Mouse (Mus musculus) left cerebral cortex, adult 18-20 months (tissue): ENCODE results near the gene Parvb. TPM values are rescaled to one million over a fixed set of nuclear protein-coding genes. Genes with fewer than 3 reads are reported as not detected.
"Not testable (repeated sequence)": the region's sequence is repeated elsewhere in the genome, so short reads cannot be mapped to it uniquely, and the experiment has no call there.

ENCODE experiments used
- DNase-seq, 2 experiments: peaks; one replicate each; pipeline ENCODE4 v3.0.0; 2021 to 2022; ENCODE audit warnings: low spot score in 2 of 2, mixed read lengths in 1 of 2
- total RNA-seq, 2 experiments: library from RNA; stranded (reverse); gene quantifications; 2 replicates each; pipeline ENCODE4 v1.2.3; 2021

The Parvb gene
- total RNA-seq, 2 experiments from 2014 or later, result 14.7 to 24.5 TPM

DNA sequence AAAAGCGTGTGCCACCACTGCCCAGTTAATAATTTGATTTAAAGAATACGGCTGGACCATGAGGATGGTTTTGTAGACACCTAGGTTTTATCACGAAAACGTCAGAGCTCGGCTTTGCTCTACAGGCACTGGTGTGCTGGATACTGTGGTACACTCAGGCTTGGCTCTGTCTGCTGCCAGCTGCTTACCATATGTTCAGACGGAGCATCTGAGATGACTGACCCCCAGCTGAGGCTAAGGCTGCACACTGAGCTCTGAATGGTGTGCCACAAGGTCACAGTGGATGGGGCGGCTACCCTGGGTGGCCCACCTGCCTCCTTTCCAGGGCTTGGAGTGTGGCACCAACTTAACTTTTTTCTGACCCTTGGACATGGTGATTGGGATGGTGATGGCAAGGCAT, 53.6 kb downstream of the Parvb start:
- DNase-seq, result no peak

DNA sequence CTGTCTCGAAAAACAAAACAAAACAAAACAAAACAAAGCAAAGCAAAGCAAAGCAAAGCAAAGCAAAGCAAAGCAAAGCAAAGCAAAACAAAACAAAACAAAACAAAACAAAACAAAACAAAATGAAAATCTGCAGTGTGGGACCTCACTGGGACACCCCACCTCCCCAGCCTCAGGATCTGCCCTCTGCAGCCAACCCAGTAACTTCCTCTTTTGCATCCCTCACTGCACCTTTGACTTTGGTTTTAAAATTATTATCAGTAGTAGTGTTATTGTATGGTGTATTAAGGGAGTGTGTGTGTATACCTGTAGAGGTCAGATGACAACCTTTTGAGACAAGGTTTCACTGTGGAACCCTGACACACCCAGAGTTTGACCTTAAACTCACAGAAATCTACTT, 57.1 kb downstream of the Parvb start:
- not testable (repeated sequence) for DNase-seq

DNA sequence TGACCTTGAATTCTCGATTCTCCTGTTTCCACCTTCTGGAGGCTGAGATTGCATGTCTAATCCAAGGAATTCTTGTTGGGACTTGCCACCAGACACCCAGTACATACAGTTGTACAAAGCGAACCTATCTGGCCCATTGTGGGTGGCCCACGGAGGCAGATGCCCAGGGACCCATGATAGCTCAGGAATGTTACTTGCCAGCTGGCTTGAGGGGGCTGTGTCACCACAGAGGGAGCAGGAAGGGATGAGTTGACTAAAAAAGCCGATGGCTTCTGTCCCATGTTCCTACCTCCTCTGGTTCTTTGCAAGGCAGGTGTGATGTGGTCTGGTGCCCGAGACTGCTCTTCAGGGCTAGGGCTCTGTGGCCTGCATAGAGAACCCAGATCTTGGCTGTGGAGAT, 59.3 kb downstream of the Parvb start:
- no peak for DNase-seq

DNA sequence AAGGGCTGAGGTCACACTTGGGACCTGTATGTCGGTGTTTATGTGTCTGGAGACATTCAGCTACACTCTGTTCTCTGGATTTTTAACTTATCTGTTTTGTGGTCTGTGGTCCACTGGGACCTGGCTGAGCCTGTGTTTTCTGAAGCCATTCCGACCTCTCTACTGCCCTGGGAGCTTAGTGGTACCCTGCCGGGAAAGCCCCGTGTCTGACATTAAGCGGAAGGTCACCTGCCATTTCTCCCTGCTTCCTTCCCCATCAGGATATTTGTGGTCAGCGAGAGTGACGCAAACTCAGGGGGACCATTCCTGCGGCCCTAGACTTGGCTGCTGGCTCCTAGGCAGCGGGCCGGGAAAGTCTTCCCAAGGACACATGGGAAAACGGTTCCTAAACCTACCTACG, 61.7 kb downstream of the Parvb start:
- no peak for DNase-seq

DNA sequence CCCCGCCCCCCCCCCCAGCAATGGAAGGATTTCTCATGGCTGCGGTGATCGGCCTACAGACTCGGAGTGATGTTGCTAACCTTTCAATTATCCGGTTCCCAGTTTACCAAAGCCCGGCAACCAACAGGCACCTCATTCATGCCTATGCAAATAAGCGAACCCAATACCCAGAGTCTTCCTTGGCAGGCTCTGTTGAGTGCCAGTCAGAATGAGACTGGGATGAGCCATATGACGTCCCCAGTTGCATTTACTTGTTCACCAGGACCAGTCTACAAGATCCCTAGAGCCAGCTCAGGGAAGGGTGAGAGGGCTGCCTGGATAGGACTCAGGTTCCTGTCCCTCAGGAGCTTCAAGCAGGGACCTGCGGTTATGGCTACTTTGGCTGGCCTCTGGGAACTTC, 62.5 kb downstream of the Parvb start:
- DNase-seq, result no peak

DNA sequence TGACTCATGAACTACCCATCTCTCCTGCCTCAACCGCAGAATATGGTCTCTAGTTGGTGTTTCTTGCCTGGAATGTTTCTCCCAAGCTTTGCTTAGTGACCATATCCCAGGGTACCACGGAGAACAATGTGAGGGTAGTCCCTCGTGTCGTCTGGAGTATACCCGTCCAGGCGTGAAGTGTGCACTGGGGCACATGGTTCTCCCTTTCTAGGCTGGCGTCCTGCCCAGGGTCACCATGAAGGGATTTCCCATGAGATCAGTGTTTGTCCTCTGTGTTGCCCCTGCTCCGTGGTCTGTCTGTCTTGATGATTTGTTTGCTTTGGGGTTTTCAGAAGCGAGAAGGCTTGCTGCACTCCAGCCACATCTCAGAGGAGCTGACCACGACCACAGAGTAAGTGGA, 63.4 kb downstream of the Parvb start:
- DNase-seq, result no peak

DNA sequence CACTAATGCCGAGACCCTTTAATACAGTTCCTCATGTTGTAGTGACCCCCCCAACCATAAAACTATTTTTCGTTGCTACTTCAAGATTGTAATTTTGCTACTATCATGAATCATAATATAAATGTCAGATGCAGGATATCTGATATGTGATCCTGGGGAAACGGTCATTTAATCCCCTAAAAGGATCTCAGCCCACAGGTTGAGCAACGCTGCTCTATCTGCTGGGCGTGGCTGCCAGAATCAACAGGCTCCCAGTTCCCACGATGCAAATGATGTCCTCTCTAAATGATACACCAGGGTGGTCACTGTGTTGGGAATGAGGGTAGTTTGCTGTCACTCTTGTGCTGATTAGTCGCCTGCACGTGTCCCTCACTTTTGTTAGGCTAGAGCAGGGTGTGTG, 65.6 kb downstream of the Parvb start:
- no peak for DNase-seq

DNA sequence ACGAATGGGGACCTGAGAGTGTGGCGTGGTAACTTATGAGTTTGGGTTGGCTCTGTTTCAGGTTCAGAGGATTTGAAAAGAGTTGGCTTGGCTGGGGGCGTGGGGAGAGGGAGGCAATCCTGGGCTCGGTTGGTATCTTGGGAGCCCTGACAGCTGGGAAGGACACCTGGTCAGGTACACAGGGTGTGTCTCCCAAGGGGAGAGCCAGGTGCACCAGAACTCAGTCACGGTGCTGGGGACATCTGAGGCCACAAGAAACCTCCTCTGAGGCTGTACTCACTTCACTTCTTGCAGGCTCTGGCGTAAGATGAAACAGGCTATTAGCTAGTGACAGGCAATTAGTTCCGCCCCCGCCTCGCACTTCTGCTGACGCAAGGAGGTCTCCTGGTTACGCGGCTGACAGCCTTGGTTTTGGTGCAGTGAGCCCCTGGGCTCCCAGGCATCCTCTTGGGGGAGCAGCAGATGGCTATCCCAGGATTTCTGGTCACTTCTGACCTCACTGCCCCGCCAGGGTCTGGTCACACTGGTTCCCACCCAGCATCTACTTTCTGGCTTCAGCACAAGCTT, 67.0 kb downstream of the Parvb start:
- no peak for DNase-seq

DNA sequence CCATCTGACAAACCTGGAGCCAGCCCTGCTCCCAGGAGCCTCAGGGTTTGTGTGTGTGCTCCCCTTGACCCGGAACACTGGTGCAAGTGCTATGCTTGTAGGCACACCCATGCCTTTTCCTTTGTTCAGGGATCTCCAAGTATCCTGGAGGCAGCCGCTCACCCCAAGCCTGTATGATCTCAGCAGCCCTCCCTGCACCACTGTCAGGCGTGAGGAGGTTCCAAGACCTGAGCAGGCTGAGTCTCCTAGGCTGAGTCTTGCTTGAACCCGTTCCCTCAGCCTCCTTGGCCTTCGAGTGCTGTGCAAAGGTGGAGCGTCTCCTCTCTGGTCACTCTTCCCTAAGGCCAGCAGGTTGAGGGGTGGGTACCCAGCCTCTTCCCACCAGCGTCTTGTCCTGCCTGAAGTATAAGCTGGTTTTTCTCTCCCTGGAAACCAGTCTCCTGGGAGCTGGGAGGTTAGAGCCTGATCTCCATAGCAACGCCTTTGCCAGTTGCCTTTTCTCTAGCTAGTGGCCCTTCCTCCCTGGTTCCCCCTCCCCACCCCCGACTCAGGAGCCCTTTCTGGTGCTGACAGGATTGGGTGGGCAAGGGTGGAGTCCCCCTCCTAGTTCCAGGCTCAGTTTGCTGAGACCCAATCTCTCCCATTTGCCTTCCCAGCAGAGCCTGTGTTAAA, 68.0 kb downstream of the Parvb start:
- DNase-seq, result no peak

DNA sequence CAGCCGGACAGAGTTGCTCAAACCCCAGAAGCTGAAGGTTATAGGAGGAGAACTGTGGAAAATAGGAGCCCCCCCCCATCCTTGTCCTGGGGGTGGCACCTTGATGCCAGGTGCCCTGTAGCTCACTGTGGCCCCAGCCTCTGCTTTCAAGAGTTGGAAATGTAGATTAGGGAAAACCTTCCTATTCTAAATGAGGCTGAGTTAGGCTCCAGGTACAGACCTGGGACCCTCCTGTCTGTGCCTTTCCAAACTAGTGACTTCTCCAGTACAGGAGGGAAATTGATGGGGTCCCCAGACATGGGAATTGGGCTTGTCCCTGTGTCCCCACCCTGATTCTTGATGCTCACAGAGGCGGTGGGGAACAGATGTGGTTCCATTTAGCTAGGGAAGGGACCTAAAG, 68.7 kb downstream of the Parvb start:
- DNase-seq, result no peak

DNA sequence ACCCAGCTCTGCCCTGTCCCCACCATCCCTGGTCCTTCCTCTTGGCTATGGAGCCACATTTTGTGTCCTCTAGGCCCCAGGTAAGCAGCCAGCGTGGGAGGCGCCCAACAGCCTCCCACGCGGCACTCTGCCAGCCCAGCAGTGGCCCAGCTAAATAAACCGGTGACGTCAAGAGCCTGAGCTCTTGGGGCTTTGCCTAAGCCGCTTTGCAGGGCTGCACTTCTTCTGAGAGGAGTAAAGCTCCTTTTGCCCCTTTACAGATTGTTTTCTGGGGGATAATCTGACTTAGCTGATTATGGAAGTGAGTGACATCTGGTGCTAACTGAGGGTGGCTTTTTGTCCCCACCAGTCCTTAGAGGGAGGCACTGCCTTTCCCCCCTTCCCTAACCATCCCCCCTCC, 69.2 kb downstream of the Parvb start:
- DNase-seq, result peak in 1 of 2 experiments; percentile 42

DNA sequence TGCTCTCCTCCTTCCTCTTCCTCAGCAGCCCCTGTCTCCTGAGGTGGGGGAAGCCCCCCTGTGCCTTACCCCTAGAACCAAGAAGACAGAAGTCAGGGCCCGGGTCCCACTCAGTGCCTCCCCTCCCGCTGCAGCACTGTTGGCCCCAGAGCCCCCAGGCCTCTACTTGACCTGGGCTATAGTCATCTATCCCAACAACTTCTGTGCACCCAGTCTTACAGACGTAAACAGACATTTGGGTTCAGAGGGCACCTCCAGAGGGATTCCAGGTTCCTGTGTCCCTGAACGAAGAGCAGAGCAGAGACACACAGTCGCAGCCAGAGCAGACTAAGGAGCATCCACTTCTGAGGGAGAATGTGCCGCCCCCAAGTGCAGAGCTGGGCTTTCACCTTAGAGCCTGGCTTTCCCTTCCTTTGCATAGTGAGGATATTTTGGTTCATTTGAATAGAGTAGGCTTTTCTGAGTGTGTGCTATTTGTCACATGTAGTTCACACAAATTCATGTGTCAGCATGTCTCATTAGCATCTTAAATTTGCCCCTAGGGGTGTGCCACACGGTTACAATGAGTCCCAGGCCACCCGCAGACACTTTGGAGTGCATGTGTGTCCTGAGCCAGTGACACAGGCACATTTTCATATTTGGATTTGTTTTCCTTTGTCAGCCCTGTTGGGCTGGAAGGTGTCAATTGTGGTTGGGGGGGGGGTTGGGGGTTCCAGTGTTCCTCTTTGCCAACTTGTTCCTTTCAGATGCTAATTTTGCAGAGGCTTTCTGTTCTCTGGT, 70.0 kb downstream of the Parvb start:
- DNase-seq, result no peak

DNA sequence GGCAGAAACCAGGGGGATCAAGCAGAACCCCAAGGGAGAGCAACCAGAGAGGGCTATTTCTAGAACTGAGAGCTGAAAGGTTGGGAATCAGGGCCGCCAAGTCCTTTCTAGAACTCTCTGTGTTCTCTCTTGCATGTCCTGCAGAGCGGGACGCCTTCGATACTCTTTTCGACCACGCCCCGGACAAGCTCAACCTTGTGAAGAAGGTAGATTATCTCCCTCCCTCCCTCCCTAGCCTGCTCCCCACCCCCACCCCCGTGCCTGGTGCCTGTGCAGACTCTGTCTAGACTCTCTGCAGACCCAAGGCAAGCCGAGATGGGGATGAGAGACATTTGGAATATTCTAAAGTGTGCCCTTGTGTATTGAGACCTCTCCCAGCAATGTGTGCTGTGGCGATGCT, 71.4 kb downstream of the Parvb start:
- no peak for DNase-seq

DNA sequence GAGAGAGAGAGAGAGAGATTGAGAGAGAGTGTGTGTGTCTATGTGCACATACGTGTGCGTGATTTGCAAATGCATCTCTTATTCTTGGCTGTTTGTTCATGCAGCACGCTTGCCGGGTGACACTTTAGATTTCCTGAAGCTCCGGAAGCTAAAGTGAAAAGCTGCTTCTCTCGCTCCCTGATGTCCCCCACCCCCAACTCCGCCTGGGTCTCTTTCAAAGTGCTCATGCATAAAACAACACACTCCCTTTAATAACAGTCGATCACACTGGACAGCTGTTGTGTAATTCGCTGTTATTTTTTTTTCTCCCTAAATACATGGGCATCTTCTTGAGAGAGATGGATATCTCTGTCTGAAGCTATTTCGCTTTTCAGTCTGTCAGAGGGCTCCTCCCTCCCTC, 73.5 kb downstream of the Parvb start:
- no peak for DNase-seq

DNA sequence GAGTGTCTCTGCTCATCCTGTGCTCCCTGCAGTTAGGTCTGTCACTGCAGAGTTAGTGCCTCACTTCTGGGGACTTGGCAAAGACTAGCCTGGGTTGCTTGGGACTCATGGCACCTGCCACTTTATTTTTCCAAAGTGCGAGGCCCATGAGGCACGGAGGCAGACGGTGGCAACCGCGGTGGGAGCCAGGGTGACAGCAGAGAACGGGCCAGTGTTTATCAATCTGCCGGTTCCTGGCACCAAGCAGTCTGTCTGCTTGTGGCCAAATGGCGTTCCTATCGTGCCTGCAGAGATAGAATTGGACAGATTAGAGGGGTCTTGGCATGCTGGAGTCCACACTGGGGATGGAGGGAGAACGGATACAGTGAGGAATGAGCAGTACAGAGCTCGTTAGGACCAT, 78.4 kb downstream of the Parvb start:
- DNase-seq, result no peak

DNA sequence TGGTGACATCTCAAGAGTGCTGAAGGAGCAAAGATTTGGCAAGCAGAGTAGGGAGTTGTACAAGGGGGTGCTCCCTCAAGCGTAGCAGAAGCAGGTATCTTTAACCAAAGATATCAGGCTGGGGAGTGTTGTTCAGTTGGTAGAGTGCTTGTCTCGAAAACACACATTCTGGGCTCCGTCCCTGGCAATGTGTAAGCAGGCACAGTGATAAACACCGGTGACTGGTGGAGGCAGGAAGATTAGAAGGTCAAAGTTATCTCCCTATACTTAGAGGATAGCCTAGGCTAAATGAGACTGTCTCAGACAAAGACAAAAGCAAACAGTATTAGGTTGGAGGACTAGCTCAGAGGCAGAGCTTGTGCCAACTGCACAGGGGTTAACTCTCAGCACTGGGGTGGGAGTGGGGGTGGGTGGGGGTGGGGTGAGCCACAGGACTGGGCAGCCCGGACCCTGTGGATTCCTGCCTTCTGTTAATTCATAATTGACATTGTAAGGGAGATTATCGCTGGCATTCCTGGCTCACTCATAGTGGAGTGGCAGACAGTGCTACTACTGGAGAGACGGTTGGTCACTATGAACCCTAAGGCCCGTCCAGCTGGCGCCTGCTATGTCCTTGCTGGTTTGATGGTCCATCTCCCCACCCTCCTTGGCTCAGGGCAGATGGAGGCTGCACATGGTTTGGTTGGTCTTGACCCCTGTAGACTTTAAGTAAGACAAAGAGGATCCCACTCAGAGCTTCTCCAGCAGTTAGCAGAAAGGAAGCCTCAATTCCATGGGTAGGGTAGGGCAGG, 79.6 kb downstream of the Parvb start:
- DNase-seq, result no peak

DNA sequence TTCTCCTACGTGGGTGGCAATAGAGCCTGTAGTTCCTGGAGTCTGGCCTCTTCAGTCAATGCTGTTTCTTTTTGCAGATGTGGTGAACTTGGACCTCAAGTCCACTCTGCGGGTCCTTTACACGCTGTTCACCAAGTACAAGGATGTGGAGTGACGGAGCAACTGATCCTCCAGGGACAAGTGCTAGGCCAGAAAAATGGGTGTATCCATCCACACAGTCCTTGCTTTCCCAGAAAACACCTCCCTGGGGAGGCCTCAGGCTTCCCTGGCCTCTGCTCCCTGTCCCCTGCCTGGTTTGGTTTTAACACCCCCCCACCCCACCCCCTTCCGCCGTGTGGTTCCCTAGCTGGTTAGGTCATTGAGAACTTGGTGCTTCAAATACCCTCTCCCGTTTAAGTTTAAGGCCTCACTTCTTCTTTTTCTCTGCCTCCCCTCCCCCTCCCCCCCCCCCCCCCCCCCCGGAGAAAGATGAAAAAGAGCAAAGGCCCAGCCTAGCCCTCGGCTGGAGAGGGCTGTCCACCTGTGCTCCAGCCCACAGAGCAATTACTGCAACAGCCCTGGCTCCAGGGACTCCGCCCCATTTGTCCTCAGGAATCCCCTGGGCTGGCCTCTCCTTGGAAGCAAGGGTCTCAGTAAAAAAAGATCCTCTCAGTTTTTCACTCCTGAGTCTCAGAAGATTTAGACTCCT, 81.2 kb downstream of the Parvb start:
- DNase-seq, result no peak

DNA sequence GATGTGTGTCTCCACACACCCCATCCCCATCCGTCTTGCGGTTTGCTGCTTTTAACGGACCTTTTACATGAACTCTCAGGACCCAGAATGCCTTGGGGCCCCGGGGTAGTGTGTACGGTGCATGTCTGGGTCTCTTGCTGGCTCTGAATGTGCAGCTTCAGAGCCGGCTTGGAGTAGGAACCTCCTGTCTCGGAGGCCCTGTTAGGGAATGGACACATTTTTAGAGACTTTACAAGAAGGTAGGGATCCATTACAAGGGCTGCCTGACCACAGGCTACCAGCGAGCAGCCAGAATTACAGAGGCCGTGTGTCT, 81.7 kb downstream of the Parvb start:
- DNase-seq, result no peak

DNA sequence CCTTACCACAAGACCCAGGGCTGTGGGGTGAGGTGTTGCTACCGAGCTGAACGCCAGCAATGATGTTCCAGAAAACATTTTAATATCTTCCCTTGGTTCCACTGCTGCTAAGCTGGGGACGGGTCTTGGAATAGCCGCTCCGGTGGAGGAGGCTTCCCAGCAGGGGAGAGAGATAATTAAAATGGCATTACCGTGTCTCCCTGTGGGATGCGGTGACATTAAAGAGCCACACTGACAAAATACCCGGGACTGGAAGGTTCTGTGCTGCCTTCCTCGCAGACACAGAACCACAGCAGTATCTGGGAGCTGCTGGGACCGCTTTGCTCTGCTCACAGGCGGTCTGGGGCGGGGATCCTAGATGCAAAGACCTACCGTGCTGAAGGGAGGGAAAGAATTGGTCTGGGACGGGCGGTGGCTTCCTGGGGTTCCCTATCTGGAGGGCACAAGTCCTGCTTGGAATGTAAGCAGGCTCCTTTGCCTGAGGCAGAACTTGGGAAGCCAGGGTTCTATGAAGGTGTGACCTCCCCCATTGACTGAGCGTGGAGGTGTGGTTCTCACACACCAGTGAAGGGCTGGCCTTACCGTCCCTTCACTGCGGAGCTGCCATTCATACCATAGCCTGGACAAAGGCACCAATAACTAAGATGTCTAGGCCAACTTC, 82.7 kb downstream of the Parvb start:
- no peak for DNase-seq

DNA sequence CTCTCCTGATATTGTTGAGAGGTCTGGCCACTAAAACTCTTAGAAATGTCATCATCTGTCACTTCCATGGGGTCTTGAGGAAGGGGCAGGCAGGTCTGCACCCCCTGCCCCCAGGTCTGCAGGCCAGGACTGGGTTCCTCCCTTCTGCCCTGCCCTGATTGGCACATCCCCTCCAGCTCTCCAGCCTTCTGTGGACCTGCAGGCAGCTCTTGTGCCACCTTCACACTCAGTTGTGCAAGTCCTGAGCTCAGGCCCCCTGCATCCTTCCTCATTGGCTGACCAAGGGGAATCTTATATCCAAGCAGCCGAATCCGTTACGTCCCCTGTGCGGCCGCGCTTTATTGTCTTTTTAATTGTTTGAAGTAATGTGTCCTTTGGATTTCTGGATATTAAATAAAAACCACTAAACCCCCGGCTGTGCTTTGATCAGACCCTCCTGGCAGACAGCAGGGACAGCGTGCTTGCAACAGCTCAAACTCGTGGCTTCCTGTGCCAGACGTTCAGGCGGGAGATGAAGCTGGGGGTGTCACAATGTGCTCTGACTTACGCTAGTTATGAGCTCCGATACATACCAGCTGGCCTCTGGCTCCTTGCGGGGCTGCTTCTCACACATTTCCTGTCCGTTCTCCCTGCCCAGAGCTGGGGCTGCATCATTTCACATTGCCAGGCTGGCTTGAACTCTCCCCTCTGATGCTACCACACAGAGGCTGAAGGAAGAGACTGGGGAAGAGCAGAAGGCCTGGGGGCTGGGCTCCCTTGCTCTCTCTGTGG, 83.6 kb downstream of the Parvb start:
- no peak for DNase-seq
